Mouse (Mus musculus) myocyte (in vitro differentiated cells): ENCODE measurements around the gene Nup93.

Experiments
- CEBPB ChIP-seq: IDR thresholded peaks from 2 replicates; pipeline ENCODE4 v1.6.1; 2011; ENCODE audit warnings: mild to moderate bottlenecking, moderate library complexity; ENCODE audit not compliant: poor library complexity, insufficient read depth, severe bottlenecking
- POLR2A ChIP-seq: IDR thresholded peaks from one replicate; pipeline ENCODE4 v1.6.1; 2011; ENCODE audit warnings: low read depth, mild to moderate bottlenecking, control low read depth, moderate library complexity; ENCODE audit not compliant: insufficient read length
- POLR2AphosphoS2 ChIP-seq: IDR thresholded peaks from one replicate; pipeline ENCODE4 v1.6.1; 2011; ENCODE audit warnings: low read depth, control low read depth; ENCODE audit not compliant: insufficient read length

- no peak for TF ChIP-seq POLR2A
- no peak for TF ChIP-seq POLR2AphosphoS2
- TF ChIP-seq CEBPB = no peak
Observed at GRCm38 (mm10) chr8:94209639-94210038, 4.7 kb upstream of the Nup93 start.
